Mouse (Mus musculus): ENCODE measurements at regions not wholly inside any gene's neighbourhood (a gene's known extent, or its start where the extent isn't known, plus 50 kb on each side); places are given as distances from the start of the nearest gene placed in this dataset.

- no peak overlapping the region for H3K27ac ChIP-seq (ENCODE audit: insufficient read depth, low read depth, low read length)
- H3K4me1 ChIP-seq (ENCODE audit: control insufficient read depth, insufficient read depth, low read length): no peaks in the 10 kb centered on the region
- TF ChIP-seq POLR2A (IDR thresholded peaks at IDR 0.05; ENCODE audit: low read depth, low read length): no peak
- TF ChIP-seq CTCF (conservative IDR thresholded peaks at IDR 0.05; ENCODE audit: insufficient read depth, insufficient read length, low read depth, low read length): no peak
- DNase-seq: no peak
- 65% methylated on average over 2 of the region's 2 CpGs for WGBS
- no peak overlapping the region for H3K4me3 ChIP-seq (ENCODE audit: insufficient read depth, low read depth, low read length)
- no peaks in the 10 kb centered on the region for H3K36me3 ChIP-seq (ENCODE audit: control insufficient read depth, insufficient read depth, low read length)
- H3K27me3 ChIP-seq (replicated peaks; ENCODE audit: control insufficient read depth, insufficient read depth, low read length): no peaks in the 10 kb centered on the region
Measured at GRCm38 (mm10) chr3:61740088-61740487, 374.3 kb upstream of the B430305J03Rik start.

- WGBS: 59% methylated on average over 1 of the region's 1 CpGs
- no peaks in the 10 kb centered on the region for H3K36me3 ChIP-seq (ENCODE audit: control insufficient read depth, insufficient read depth, low read length)
- no peak for TF ChIP-seq CTCF (conservative IDR thresholded peaks at IDR 0.05; ENCODE audit: insufficient read depth, insufficient read length, low read depth, low read length)
- no peak for TF ChIP-seq POLR2A (IDR thresholded peaks at IDR 0.05; ENCODE audit: low read depth, low read length)
- DNase-seq: no peak
- no peaks in the 10 kb centered on the region for H3K27me3 ChIP-seq (replicated peaks; ENCODE audit: control insufficient read depth, insufficient read depth, low read length)
- no peak overlapping the region for H3K27ac ChIP-seq (ENCODE audit: insufficient read depth, low read depth, low read length)
- H3K4me1 ChIP-seq (ENCODE audit: control insufficient read depth, insufficient read depth, low read length): no peaks in the 10 kb centered on the region
- H3K4me3 ChIP-seq (ENCODE audit: insufficient read depth, low read depth, low read length): no peak overlapping the region
Measured at GRCm38 (mm10) chr3:61738528-61738927, 372.8 kb upstream of the B430305J03Rik start.

GRCm38 (mm10) chr3:61716785-61717184 lies 351.0 kb upstream of the B430305J03Rik start:
- no peak overlapping the region for H3K27ac ChIP-seq (ENCODE audit: insufficient read depth, low read depth, low read length)
- TF ChIP-seq POLR2A (IDR thresholded peaks at IDR 0.05; ENCODE audit: low read depth, low read length) (no peak), CTCF (conservative IDR thresholded peaks at IDR 0.05; ENCODE audit: insufficient read depth, insufficient read length, low read depth, low read length) (no peak)
- no peaks in the 10 kb centered on the region for H3K4me1 ChIP-seq (ENCODE audit: control insufficient read depth, insufficient read depth, low read length)
- WGBS: 61% methylated on average over 2 of the region's 2 CpGs
- H3K36me3 ChIP-seq (ENCODE audit: control insufficient read depth, insufficient read depth, low read length): no peaks in the 10 kb centered on the region
- DNase-seq: no peak
- no peak overlapping the region for H3K4me3 ChIP-seq (ENCODE audit: insufficient read depth, low read depth, low read length)
- no peaks in the 10 kb centered on the region for H3K27me3 ChIP-seq (replicated peaks; ENCODE audit: control insufficient read depth, insufficient read depth, low read length)

GRCm38 (mm10) chr3:61687933-61688705 lies 322.4 kb upstream of the B430305J03Rik start:
- WGBS: 56% methylated on average over 4 of the region's 4 CpGs
- H3K4me1 ChIP-seq (ENCODE audit: control insufficient read depth, insufficient read depth, low read length): no peaks in the 10 kb centered on the region
- no peak for TF ChIP-seq POLR2A (IDR thresholded peaks at IDR 0.05; ENCODE audit: low read depth, low read length)
- no peak for TF ChIP-seq CTCF (conservative IDR thresholded peaks at IDR 0.05; ENCODE audit: insufficient read depth, insufficient read length, low read depth, low read length)
- no peaks in the 10 kb centered on the region for H3K27me3 ChIP-seq (replicated peaks; ENCODE audit: control insufficient read depth, insufficient read depth, low read length)
- no peak overlapping the region for H3K27ac ChIP-seq (ENCODE audit: insufficient read depth, low read depth, low read length)
- no peak overlapping the region for H3K4me3 ChIP-seq (ENCODE audit: insufficient read depth, low read depth, low read length)
- no peak for DNase-seq
- no peaks in the 10 kb centered on the region for H3K36me3 ChIP-seq (ENCODE audit: control insufficient read depth, insufficient read depth, low read length)

GRCm38 (mm10) chr3:61670874-61671273 lies 305.1 kb upstream of the B430305J03Rik start:
- H3K27me3 ChIP-seq (replicated peaks; ENCODE audit: control insufficient read depth, insufficient read depth, low read length): no peaks in the 10 kb centered on the region
- WGBS: 84% methylated on average over 1 of the region's 1 CpGs
- DNase-seq: no peak
- no peak overlapping the region for H3K4me3 ChIP-seq (ENCODE audit: insufficient read depth, low read depth, low read length)
- no peaks in the 10 kb centered on the region for H3K4me1 ChIP-seq (ENCODE audit: control insufficient read depth, insufficient read depth, low read length)
- TF ChIP-seq POLR2A (IDR thresholded peaks at IDR 0.05; ENCODE audit: low read depth, low read length) (no peak), CTCF (conservative IDR thresholded peaks at IDR 0.05; ENCODE audit: insufficient read depth, insufficient read length, low read depth, low read length) (no peak)
- no peaks in the 10 kb centered on the region for H3K36me3 ChIP-seq (ENCODE audit: control insufficient read depth, insufficient read depth, low read length)
- H3K27ac ChIP-seq (ENCODE audit: insufficient read depth, low read depth, low read length): no peak overlapping the region

GRCm38 (mm10) chr3:61656143-61656542 lies 290.4 kb upstream of the B430305J03Rik start:
- no peaks in the 10 kb centered on the region for H3K4me1 ChIP-seq (ENCODE audit: control insufficient read depth, insufficient read depth, low read length)
- H3K27ac ChIP-seq (ENCODE audit: insufficient read depth, low read depth, low read length): no peak overlapping the region
- DNase-seq: no peak
- no peaks in the 10 kb centered on the region for H3K27me3 ChIP-seq (replicated peaks; ENCODE audit: control insufficient read depth, insufficient read depth, low read length)
- no peak for TF ChIP-seq CTCF (conservative IDR thresholded peaks at IDR 0.05; ENCODE audit: insufficient read depth, insufficient read length, low read depth, low read length)
- TF ChIP-seq POLR2A (IDR thresholded peaks at IDR 0.05; ENCODE audit: low read depth, low read length): no peak
- H3K36me3 ChIP-seq (ENCODE audit: control insufficient read depth, insufficient read depth, low read length): no peaks in the 10 kb centered on the region
- WGBS: 64% methylated on average over 2 of the region's 2 CpGs
- H3K4me3 ChIP-seq (ENCODE audit: insufficient read depth, low read depth, low read length): no peak overlapping the region

- H3K27me3 ChIP-seq (replicated peaks; ENCODE audit: control insufficient read depth, insufficient read depth, low read length): no peaks in the 10 kb centered on the region
- DNase-seq: no peak
- H3K36me3 ChIP-seq (ENCODE audit: control insufficient read depth, insufficient read depth, low read length): no peaks in the 10 kb centered on the region
- H3K4me1 ChIP-seq (ENCODE audit: control insufficient read depth, insufficient read depth, low read length): no peaks in the 10 kb centered on the region
- TF ChIP-seq CTCF (conservative IDR thresholded peaks at IDR 0.05; ENCODE audit: insufficient read depth, insufficient read length, low read depth, low read length) (no peak), POLR2A (IDR thresholded peaks at IDR 0.05; ENCODE audit: low read depth, low read length) (no peak)
- no peak overlapping the region for H3K4me3 ChIP-seq (ENCODE audit: insufficient read depth, low read depth, low read length)
- H3K27ac ChIP-seq (ENCODE audit: insufficient read depth, low read depth, low read length): no peak overlapping the region
Measured at GRCm38 (mm10) chr3:61628535-61628934, 262.8 kb upstream of the B430305J03Rik start.

All from kidney, adult 2 months (tissue).